ENCODE assay signal across 24 mouse cellular contexts in the genomic region with DNA sequence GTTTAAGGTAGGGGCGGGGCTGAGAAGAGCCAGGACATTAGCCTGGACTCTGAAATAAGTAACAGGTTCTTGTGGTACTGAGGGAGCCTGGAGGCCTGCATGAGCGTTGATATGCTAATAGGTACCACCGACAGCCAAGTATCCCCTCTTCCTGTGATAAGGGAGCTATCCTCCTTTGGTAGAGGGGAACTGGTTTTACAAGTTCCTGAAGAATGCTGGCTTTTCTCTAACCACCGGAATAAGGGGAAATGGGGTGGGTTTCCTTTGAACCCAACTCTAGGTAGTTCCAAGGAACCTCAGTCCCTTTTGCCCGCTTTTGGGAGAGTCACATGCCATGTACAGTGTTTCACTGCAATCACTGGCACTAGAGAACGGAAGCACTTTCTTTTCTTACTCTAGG.
DNase-seq lines count a peak whose midpoint lies in the region; ATAC-seq lines count a peak whose summit lies in the region.
"Had no signal": no experiment of that assay in that cellular context is flagged by ENCODE, and none has a peak within 500 bp of the region (broad histone marks: within the 10 kb centered on the region; RNA-seq: fewer than 3 reads in every experiment).

No protein-coding gene starts in this region.

- no peak overlapping the region for H3K9ac ChIP-seq in forebrain, embryonic 11.5 days (ENCODE audit: low read length)
- no peak overlapping the region for H3K9ac ChIP-seq in forebrain, embryonic 12.5 days
- H3K9ac ChIP-seq in embryonic facial prominence, embryonic 14.5 days (ENCODE audit: low read depth, low read length), result no peak overlapping the region
- H3K9ac ChIP-seq: embryonic facial prominence, embryonic 13.5 days; forebrain, embryonic 15.5 days; hindbrain, embryonic 14.5 days; neural tube, embryonic 15.5 days; stomach, embryonic 15.5 days had no signal

- no peaks in the 10 kb centered on the region for H3K9me3 ChIP-seq in forebrain, embryonic 11.5 days (ENCODE audit: control insufficient read depth, low read length)
- H3K9me3 ChIP-seq in forebrain, embryonic 12.5 days, result no peaks in the 10 kb centered on the region
- peaks cover 11% of the 10 kb centered on the region for H3K9me3 ChIP-seq in megakaryocyte, embryonic 14.5 days
- H3K9me3 ChIP-seq in embryonic facial prominence, embryonic 14.5 days (ENCODE audit: control insufficient read depth, low read length), result no peaks in the 10 kb centered on the region
- H3K9me3 ChIP-seq: embryonic facial prominence, embryonic 13.5 days; forebrain, embryonic 15.5 days; G1E; midbrain, embryonic 10.5 days; neural tube, embryonic 15.5 days; stomach, embryonic 15.5 days had no signal

- H3K4me2 ChIP-seq in forebrain, embryonic 11.5 days (ENCODE audit: low read depth, low read length, severe bottlenecking), result no peak overlapping the region
- H3K4me2 ChIP-seq in forebrain, embryonic 12.5 days, result no peak overlapping the region
- no peak overlapping the region for H3K4me2 ChIP-seq in embryonic facial prominence, embryonic 14.5 days (ENCODE audit: low read depth, low read length)
- H3K4me2 ChIP-seq: embryonic facial prominence, embryonic 13.5 days; forebrain, embryonic 15.5 days; hindbrain, embryonic 14.5 days; neural tube, embryonic 15.5 days; stomach, embryonic 15.5 days had no signal

- H3K36me3 ChIP-seq in forebrain, embryonic 11.5 days (ENCODE audit: control insufficient read depth, insufficient read depth, low read length), result no peaks in the 10 kb centered on the region
- no peaks in the 10 kb centered on the region for H3K36me3 ChIP-seq in forebrain, embryonic 12.5 days (replicated peaks)
- H3K36me3 ChIP-seq in megakaryocyte, embryonic 14.5 days (replicated peaks; ENCODE audit: low read length), result no peaks in the 10 kb centered on the region
- H3K36me3 ChIP-seq in embryonic facial prominence, embryonic 14.5 days (ENCODE audit: control insufficient read depth, insufficient read depth, low read length), result no peaks in the 10 kb centered on the region
- H3K36me3 ChIP-seq: embryonic facial prominence, embryonic 13.5 days; forebrain, embryonic 15.5 days; G1E; midbrain, embryonic 10.5 days; neural tube, embryonic 15.5 days; stomach, embryonic 15.5 days had no signal

- no peak overlapping the region for H3K4me3 ChIP-seq in forebrain, embryonic 11.5 days (ENCODE audit: low read depth, low read length)
- no peak overlapping the region for H3K4me3 ChIP-seq in forebrain, embryonic 12.5 days (replicated peaks)
- H3K4me3 ChIP-seq in megakaryocyte, embryonic 14.5 days (replicated peaks), result peak overlapping the region; percentile 68
- no peak overlapping the region for H3K4me3 ChIP-seq in embryonic facial prominence, embryonic 14.5 days (ENCODE audit: low read depth, low read length)
- H3K4me3 ChIP-seq: embryonic facial prominence, embryonic 13.5 days; forebrain, embryonic 15.5 days; midbrain, embryonic 10.5 days; neural tube, embryonic 15.5 days; stomach, embryonic 15.5 days had no signal

- H3K4me1 ChIP-seq in forebrain, embryonic 11.5 days (replicated peaks; ENCODE audit: control insufficient read depth, insufficient read depth, low read length), result 0 out of 2 replicates have a peak, but pooled peaks cover 3% of the 10 kb centered on the region
- peaks cover 4% of the 10 kb centered on the region; the same call in 1 of the 2 replicates for H3K4me1 ChIP-seq in forebrain, embryonic 12.5 days
- peaks cover 68% of the 10 kb centered on the region for H3K4me1 ChIP-seq in megakaryocyte, embryonic 14.5 days
- peaks cover 24% of the 10 kb centered on the region for H3K4me1 ChIP-seq in embryonic facial prominence, embryonic 14.5 days (ENCODE audit: control insufficient read depth, insufficient read depth, low read length)
- H3K4me1 ChIP-seq: forebrain, embryonic 15.5 days; stomach, embryonic 15.5 days had no signal

- ATAC-seq in forebrain, embryonic 11.5 days (replicated peaks; ENCODE audit: low FRiP score), result no peak
- ATAC-seq in forebrain, embryonic 12.5 days (ENCODE audit: low FRiP score), result no peak
- no peak for ATAC-seq in megakaryocyte, adult 5-6 weeks (ENCODE audit: poor library complexity, severe bottlenecking)
- ATAC-seq in embryonic facial prominence, embryonic 14.5 days (ENCODE audit: low read depth), result no peak
- ATAC-seq: CD4-positive, CD25-positive, alpha-beta regulatory T cell, adult 4 months; forebrain, embryonic 15.5 days; inflammation-experienced regulatory T-cells, adult 6 months had no signal

- WGBS in forebrain, embryonic 11.5 days, result 70% methylated on average over 6 of the region's 6 CpGs
- 63% methylated on average over 6 of the region's 6 CpGs for WGBS in forebrain, embryonic 12.5 days
- 49% methylated on average over 6 of the region's 6 CpGs for WGBS in embryonic facial prominence, embryonic 14.5 days

- DNase-seq in forebrain, embryonic 11.5 days (ENCODE audit: low spot score), result peak; percentile 26
- DNase-seq in embryonic facial prominence, embryonic 14.5 days (ENCODE audit: low spot score), result peak; percentile 67
- no peak for DNase-seq in layer of hippocampus, adult 11-12 months (ENCODE audit: low spot score)
- no peak for DNase-seq in adrenal gland, adult 2 months
- DNase-seq: cerebellum, adult 11 months; cerebellum, adult 9-11 months; kidney, adult 18-20 months; layer of hippocampus, postnatal 36 days; lung, postnatal 10 days; right cerebral cortex, adult 18-20 months; thymus, postnatal 36 days had no signal

- H3K27ac ChIP-seq in forebrain, embryonic 11.5 days (ENCODE audit: low read depth, low read length), result no peak overlapping the region
- no peak overlapping the region for H3K27ac ChIP-seq in forebrain, embryonic 12.5 days
- no peak overlapping the region for H3K27ac ChIP-seq in embryonic facial prominence, embryonic 14.5 days (replicated peaks; ENCODE audit: low read depth, low read length)
- H3K27ac ChIP-seq: embryonic facial prominence, embryonic 13.5 days; forebrain, embryonic 15.5 days; hindbrain, embryonic 14.5 days; kidney, postnatal 0 days; midbrain, embryonic 10.5 days; neural tube, embryonic 15.5 days; stomach, embryonic 15.5 days had no signal

- no peaks in the 10 kb centered on the region for H3K27me3 ChIP-seq in forebrain, embryonic 11.5 days (ENCODE audit: control insufficient read depth, insufficient read depth, low read length)
- no peaks in the 10 kb centered on the region for H3K27me3 ChIP-seq in forebrain, embryonic 12.5 days
- H3K27me3 ChIP-seq in megakaryocyte, embryonic 14.5 days (replicated peaks), result peaks cover 33% of the 10 kb centered on the region
- no peaks in the 10 kb centered on the region for H3K27me3 ChIP-seq in embryonic facial prominence, embryonic 14.5 days (replicated peaks; ENCODE audit: control insufficient read depth, insufficient read depth, low read length)
- H3K27me3 ChIP-seq: embryonic facial prominence, embryonic 13.5 days; forebrain, embryonic 15.5 days; neural tube, embryonic 15.5 days; stomach, embryonic 15.5 days had no signal

Comparison
In these comparisons a context has a peak if more than half of its experiments do, and no peak if none do; other contexts are left out.
1. DNase-seq: peak in forebrain, embryonic 11.5 days (single experiment) and embryonic facial prominence, embryonic 14.5 days (single experiment); none in layer of hippocampus, adult 11-12 months (single experiment) and adrenal gland, adult 2 months (single experiment).